Mouse (Mus musculus): ENCODE measurements around the gene Olfr61. TPM values are rescaled to one million over a fixed set of nuclear protein-coding genes. Genes with fewer than 3 reads are reported as not detected.
"Not testable (repeated sequence)": the region's sequence is repeated elsewhere in the genome, so short reads cannot be mapped to it uniquely, and the experiment has no call there.

Gene Olfr61
- total RNA-seq (2021), result not detected
- long read RNA-seq, experiment 1, result 0 reads
- long read RNA-seq, experiment 2, result 0 reads

GRCm38 (mm10) chr7:140628670-140629069, at the start of gene Olfr61:
Gene Olfr61, plus strand, starts transcription at chr7:140628970.
- DNase-seq (ENCODE audit: low spot score in 2 of 2), result not testable (repeated sequence)

GRCm38 (mm10) chr7:140600969-140601368, 27.8 kb upstream of the Olfr61 start, which contains the start of gene Olfr46:
Gene Olfr46, plus strand, starts transcription at chr7:140601269.
- DNase-seq (ENCODE audit: low spot score in 2 of 2), result not testable (repeated sequence)

- no peak for DNase-seq (ENCODE audit: low spot score in 2 of 2)
These were observed 1.8 kb downstream of the Olfr61 start for GRCm38 (mm10) chr7:140630559-140630958.

- DNase-seq (ENCODE audit: low spot score in 2 of 2), result no peak
These were observed 17.4 kb downstream of the Olfr61 start, which contains the start of gene Olfr53 for GRCm38 (mm10) chr7:140646152-140646551. Gene Olfr53, plus strand, starts transcription at chr7:140646452.

- DNase-seq (ENCODE audit: low spot score in 2 of 2), result no peak
These were observed 30.9 kb downstream of the Olfr61 start, which contains the start of gene Olfr539 for GRCm38 (mm10) chr7:140659630-140660029. Gene Olfr539, plus strand, starts transcription at chr7:140659930.

GRCm38 (mm10) chr7:140670693-140671092, 41.9 kb downstream of the Olfr61 start:
- not testable (repeated sequence) for DNase-seq (ENCODE audit: low spot score in 2 of 2)

GRCm38 (mm10) chr7:140675863-140676262, 47.1 kb downstream of the Olfr61 start:
- DNase-seq (ENCODE audit: low spot score in 2 of 2), result no peak

- DNase-seq (ENCODE audit: low spot score in 2 of 2), result not testable (repeated sequence)
These were observed 50.8 kb downstream of the Olfr61 start for GRCm38 (mm10) chr7:140679591-140679990.

- no peak for DNase-seq (ENCODE audit: low spot score in 2 of 2)
These were observed 52.9 kb downstream of the Olfr61 start, which contains the start of gene Olfr45 for GRCm38 (mm10) chr7:140681651-140682050. Gene Olfr45, plus strand, starts transcription at chr7:140681951.

Other genes starting within 250 kb of the Olfr61 start
- not detected for gene Olfr531, start 226.1 kb upstream of the Olfr61 start, total RNA-seq (2021)
- not detected for gene Olfr532, start 207.3 kb upstream of the Olfr61 start, total RNA-seq (2021)
- not detected for gene Olfr533, start 165.6 kb upstream of the Olfr61 start, total RNA-seq (2021)
- not detected for gene Olfr535, start 144.8 kb upstream of the Olfr61 start, total RNA-seq (2021)
- not detected for gene Olfr536, start 121.6 kb upstream of the Olfr61 start, total RNA-seq (2021)
- gene Olfr538, start 61.1 kb upstream of the Olfr61 start, total RNA-seq (2021), result not detected
- gene Olfr46, start 27.7 kb upstream of the Olfr61 start, total RNA-seq (2021), result not detected
- gene Olfr53, start 17.5 kb downstream of the Olfr61 start, total RNA-seq (2021), result not detected
- gene Olfr539, start 31.0 kb downstream of the Olfr61 start, total RNA-seq (2021), result under 1 TPM in 1 of 2 experiments, not detected in 1; 0.02 TPM
- gene Olfr45, start 53.0 kb downstream of the Olfr61 start, total RNA-seq (2021), result not detected
- gene Olfr541, start 68.3 kb downstream of the Olfr61 start, total RNA-seq (2021), result not detected
- 1 to 10 TPM in 1 of 2 experiments, under 1 TPM in 1; 0.54 to 3.6 TPM for gene Cyp2e1, start 134.8 kb downstream of the Olfr61 start, total RNA-seq (2021)
- gene Syce1, start 158.9 kb downstream of the Olfr61 start, total RNA-seq (2021), result not detected
- under 1 TPM in 1 of 2 experiments, not detected in 1; 0.07 TPM for gene Zfp941, start 193.2 kb downstream of the Olfr61 start, total RNA-seq (2021)
- gene Urah, start 206.0 kb downstream of the Olfr61 start, total RNA-seq (2021), result under 1 TPM in 1 of 2 experiments, not detected in 1; 0.44 TPM
- not detected for gene Scgb1c1, start 216.6 kb downstream of the Olfr61 start, total RNA-seq (2021)
- not detected for gene Odf3, start 218.8 kb downstream of the Olfr61 start, total RNA-seq (2021)
- gene Gm45785, start 227.4 kb downstream of the Olfr61 start, total RNA-seq (2021), result not detected
- gene Ric8a, start 228.0 kb downstream of the Olfr61 start, total RNA-seq (2021), result 10 to 100 TPM; 35.4 to 40.9 TPM
- 10 to 100 TPM; 23.7 to 24.5 TPM for gene Bet1l, start 228.6 kb downstream of the Olfr61 start, total RNA-seq (2021)